Mouse (Mus musculus) hindbrain, embryonic 14.5 days (tissue): ENCODE data around the gene Negr1. TPM values are rescaled to one million over a fixed set of nuclear protein-coding genes. Genes with fewer than 3 reads are reported as not detected.

Source experiments
- ATAC-seq: fragments of 200-750 bp; cut with Nextera tagmentation; 2 replicates; pipeline ENCODE4 v1.8.0; 2017; ENCODE audit warnings: moderate number of reproducible peaks, mild to moderate bottlenecking, moderate TSS enrichment, moderate library complexity; ENCODE audit not compliant: low FRiP score
- DNase-seq: peaks from one replicate; pipeline ENCODE4 v3.0.0-alpha.2; 2015; ENCODE audit warnings: low spot score
- H3K27ac ChIP-seq: fragments of 300-500 bp; sonication (generic); 2 replicates; pipeline ENCODE4 v1.5.1; 2014; ENCODE audit warnings: mild to moderate bottlenecking, moderate library complexity
- H3K27me3 ChIP-seq: fragments of 300-500 bp; sonication (generic); 2 replicates; pipeline ENCODE4 v1.6.1; 2014; ENCODE audit warnings: mild to moderate bottlenecking, low read length, mixed read lengths; ENCODE audit not compliant: control insufficient read depth, insufficient read depth
- H3K36me3 ChIP-seq: fragments of 300-500 bp; sonication (generic); replicated peaks from 2 replicates; pipeline ENCODE4 v1.6.1; 2014; ENCODE audit not compliant: control insufficient read depth, insufficient read depth
- H3K4me1 ChIP-seq: fragments of 300-500 bp; sonication (generic); replicated peaks from 2 replicates; pipeline ENCODE4 v1.6.1; 2014; ENCODE audit warnings: antibody characterized with exemption, low read length, mixed read lengths; ENCODE audit not compliant: control insufficient read depth, insufficient read depth
- H3K4me2 ChIP-seq: fragments of 300-500 bp; sonication (generic); replicated peaks from 2 replicates; pipeline ENCODE4 v1.6.1; 2014; ENCODE audit warnings: mild to moderate bottlenecking, moderate library complexity
- H3K4me3 ChIP-seq: fragments of 300-500 bp; sonication (generic); replicated peaks from 2 replicates; pipeline ENCODE4 v1.5.1; 2014; ENCODE audit warnings: mild to moderate bottlenecking, low read length
- H3K9ac ChIP-seq: fragments of 300-500 bp; sonication (generic); 2 replicates; pipeline ENCODE4 v1.6.1; 2014
- H3K9me3 ChIP-seq: fragments of 300-500 bp; sonication (generic); 2 replicates; pipeline ENCODE4 v1.6.1; 2016; ENCODE audit warnings: low read length; ENCODE audit not compliant: control insufficient read depth
- WGBS: fragments of 180-500 bp; shearing (Covaris S2); extraction: QIAGEN DNeasy Blood & Tissue Kit; methylation state at CpG from one replicate; pipeline ENCODE4 v1.1.7; 2014; 5-methylcytosine and 5-hydroxymethylcytosine counted together
- polyA plus RNA-seq: library from polyadenylated mRNA; unstranded; fragments of >200 nt; fragmentation: Nextera tagmentation; extraction: Ambion mirVana; gene quantifications from 2 replicates; pipeline ENCODE4 v1.2.1, GENCODE M21; 2014

Negr1 gene
- polyA plus RNA-seq, 1 experiment from 2014 or later = 46.2 TPM

GRCm38 (mm10) chr3:156809836-156810235 lies 248.2 kb downstream of the Negr1 start:
- no peak overlapping the region for H3K27ac ChIP-seq
- no peaks in the 10 kb centered on the region for H3K9me3 ChIP-seq
- no peaks in the 10 kb centered on the region for H3K36me3 ChIP-seq
- H3K9ac ChIP-seq = no peak overlapping the region
- WGBS = 88% methylated on average over 3 of the region's 3 CpGs
- H3K27me3 ChIP-seq = no peaks in the 10 kb centered on the region
- no peaks in the 10 kb centered on the region for H3K4me1 ChIP-seq
- ATAC-seq (no peak), DNase-seq (no peak)
- H3K4me2 ChIP-seq = no peak overlapping the region
- no peak overlapping the region for H3K4me3 ChIP-seq

DNA sequence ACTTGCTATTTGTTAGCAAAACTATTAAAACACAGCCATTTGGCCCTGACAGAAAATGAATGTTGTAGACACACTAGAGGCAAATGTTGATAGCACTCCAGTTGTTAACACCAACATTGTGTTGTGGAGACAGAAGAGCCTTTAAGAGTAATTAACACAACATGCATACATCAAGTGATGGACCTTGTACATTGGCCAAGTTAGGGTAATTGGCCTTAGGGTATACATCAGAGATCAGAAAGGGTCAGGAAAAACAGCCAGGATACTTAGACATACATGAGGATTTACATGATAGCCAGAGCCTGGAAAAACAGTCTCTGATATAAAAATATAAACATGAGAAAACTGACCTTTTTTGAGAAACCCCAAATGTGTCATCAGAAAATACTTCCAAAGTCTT lies 255.3 kb downstream of the Negr1 start:
- no peaks in the 10 kb centered on the region for H3K9me3 ChIP-seq
- no peak overlapping the region for H3K27ac ChIP-seq
- ATAC-seq (no peak), DNase-seq (no peak)
- no peak overlapping the region for H3K9ac ChIP-seq
- H3K4me2 ChIP-seq = no peak overlapping the region
- H3K4me3 ChIP-seq = no peak overlapping the region
- H3K27me3 ChIP-seq = no peaks in the 10 kb centered on the region
- H3K4me1 ChIP-seq = no peaks in the 10 kb centered on the region
- no peaks in the 10 kb centered on the region for H3K36me3 ChIP-seq

DNA sequence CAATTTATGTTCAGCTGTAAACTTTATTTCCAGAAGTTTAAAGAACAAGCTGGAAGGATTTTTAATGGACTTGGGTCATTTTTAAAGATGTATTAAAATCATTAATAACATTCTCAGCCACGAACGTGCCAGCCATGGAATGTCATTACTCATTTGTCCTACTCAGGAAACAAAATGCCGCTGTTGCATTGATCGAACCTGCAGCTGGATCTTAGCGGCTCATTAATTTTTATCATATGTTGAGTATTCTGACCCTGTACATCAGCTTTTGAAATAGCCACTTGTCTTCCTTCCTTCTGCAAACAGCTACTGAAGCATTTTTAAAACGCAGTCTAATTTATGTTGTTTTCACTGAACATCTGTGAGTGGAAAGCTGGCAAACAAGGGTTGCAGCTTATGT lies 255.9 kb downstream of the Negr1 start:
- no peak overlapping the region for H3K4me2 ChIP-seq
- no peak overlapping the region for H3K4me3 ChIP-seq
- no peak overlapping the region for H3K9ac ChIP-seq
- DNase-seq (no peak), ATAC-seq (no peak)
- 59% methylated on average over 6 of the region's 6 CpGs for WGBS
- no peaks in the 10 kb centered on the region for H3K36me3 ChIP-seq
- no peaks in the 10 kb centered on the region for H3K4me1 ChIP-seq
- H3K9me3 ChIP-seq = no peaks in the 10 kb centered on the region
- H3K27me3 ChIP-seq = no peaks in the 10 kb centered on the region
- H3K27ac ChIP-seq = no peak overlapping the region

DNA sequence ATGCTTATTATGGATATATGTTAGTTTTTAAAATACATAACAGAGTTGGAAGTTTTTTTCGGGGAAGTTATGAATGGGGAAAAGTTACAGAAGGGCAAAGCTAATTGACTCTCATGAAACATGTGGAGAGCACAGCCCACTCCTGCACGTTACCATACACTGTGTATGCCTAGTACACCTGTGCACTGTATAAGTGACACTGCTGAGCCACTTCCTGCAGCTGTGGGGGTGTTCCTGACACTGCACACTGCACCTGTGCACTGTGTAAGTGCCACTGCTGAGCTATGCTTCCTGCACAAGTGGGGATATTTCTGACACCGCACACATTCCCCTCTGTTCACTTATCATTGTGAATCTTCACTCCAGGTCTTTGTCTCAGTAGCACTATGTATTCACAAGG lies 261.4 kb downstream of the Negr1 start:
- DNase-seq = no peak
- Histone ChIP-seq H3K4me3 (no peak overlapping the region), H3K36me3 (no peaks in the 10 kb centered on the region), H3K9ac (no peak overlapping the region), H3K4me1 (no peaks in the 10 kb centered on the region), H3K4me2 (no peak overlapping the region), H3K9me3 (no peaks in the 10 kb centered on the region), H3K27me3 (no peaks in the 10 kb centered on the region), H3K27ac (no peak overlapping the region)
- no peak for ATAC-seq
- WGBS = 86% methylated on average over 3 of the region's 3 CpGs

GRCm38 (mm10) chr3:156833920-156834319 lies 272.3 kb downstream of the Negr1 start:
- Histone ChIP-seq H3K4me3 (no peak overlapping the region), H3K4me1 (no peaks in the 10 kb centered on the region; the same call in 1 of the 2 replicates), H3K4me2 (no peak overlapping the region), H3K27ac (no peak overlapping the region), H3K9me3 (no peaks in the 10 kb centered on the region), H3K36me3 (no peaks in the 10 kb centered on the region), H3K27me3 (no peaks in the 10 kb centered on the region), H3K9ac (no peak overlapping the region)
- no peak for DNase-seq
- 40% methylated on average over 3 of the region's 3 CpGs for WGBS
- no peak; the same call in 1 of the 2 replicates for ATAC-seq

DNA sequence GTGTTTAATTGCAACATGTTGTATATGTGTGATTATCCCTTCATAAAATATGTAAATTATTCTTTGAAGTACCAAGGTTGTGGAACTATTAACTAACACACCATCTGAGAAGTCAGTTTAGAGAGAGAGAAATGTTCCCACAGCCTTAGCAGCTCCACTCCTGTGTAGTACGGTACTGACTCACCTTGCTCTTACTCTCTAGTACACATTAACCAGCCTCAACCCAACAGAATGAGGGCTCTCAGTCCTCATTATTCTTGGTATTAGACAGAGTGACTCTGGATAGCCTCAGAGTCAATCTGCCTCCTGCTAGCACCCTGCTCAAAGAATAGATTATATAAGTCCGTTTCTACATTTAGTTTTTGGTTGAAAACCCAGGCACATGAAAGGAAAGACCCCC lies 277.0 kb downstream of the Negr1 start:
- Histone ChIP-seq H3K4me2 (no peak overlapping the region), H3K4me3 (no peak overlapping the region), H3K27ac (no peak overlapping the region), H3K9ac (no peak overlapping the region), H3K4me1 (no peaks in the 10 kb centered on the region; the same call in 1 of the 2 replicates), H3K27me3 (no peaks in the 10 kb centered on the region), H3K9me3 (no peaks in the 10 kb centered on the region), H3K36me3 (no peaks in the 10 kb centered on the region)
- ATAC-seq = no peak
- no peak for DNase-seq
- WGBS = 79% methylated on average over 2 of the region's 2 CpGs

- Histone ChIP-seq H3K4me3 (no peak overlapping the region), H3K27ac (no peak overlapping the region), H3K4me2 (no peak overlapping the region), H3K27me3 (no peaks in the 10 kb centered on the region), H3K36me3 (no peaks in the 10 kb centered on the region), H3K9ac (no peak overlapping the region), H3K4me1 (no peaks in the 10 kb centered on the region), H3K9me3 (no peaks in the 10 kb centered on the region)
- DNase-seq (no peak), ATAC-seq (no peak)
- 89% methylated on average over 2 of the region's 2 CpGs for WGBS
Observed at GRCm38 (mm10) chr3:156848385-156848784, 286.8 kb downstream of the Negr1 start.

DNA sequence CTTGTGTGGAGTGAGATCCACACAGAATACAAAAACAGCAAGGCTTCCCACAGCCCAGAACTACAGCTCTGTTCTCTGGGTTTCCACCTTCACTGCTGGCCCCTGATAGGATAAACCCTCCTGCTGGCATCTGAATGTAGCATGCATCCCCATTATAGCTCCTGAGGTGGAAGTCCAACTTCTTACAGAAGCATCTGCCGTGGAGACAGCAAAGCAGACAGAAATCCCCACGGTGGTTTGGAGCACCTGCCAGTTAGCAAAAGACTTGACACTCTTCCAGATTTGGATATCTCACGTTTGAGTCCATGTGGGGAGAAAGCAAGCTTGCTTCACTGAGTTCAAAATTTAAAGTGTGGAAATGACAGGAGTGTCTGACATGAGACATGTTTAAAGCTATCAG lies 290.3 kb downstream of the Negr1 start:
- Histone ChIP-seq H3K4me1 (no peaks in the 10 kb centered on the region), H3K27me3 (no peaks in the 10 kb centered on the region), H3K36me3 (no peaks in the 10 kb centered on the region), H3K9ac (no peak overlapping the region), H3K9me3 (no peaks in the 10 kb centered on the region), H3K4me2 (no peak overlapping the region), H3K27ac (no peak overlapping the region), H3K4me3 (no peak overlapping the region)
- DNase-seq = no peak
- ATAC-seq = no peak
- whole genome bisulfite sequencing = 56% methylated on average over 3 of the region's 3 CpGs

GRCm38 (mm10) chr3:156870239-156870921 lies 308.8 kb downstream of the Negr1 start:
- H3K27ac ChIP-seq = peak overlapping the region; percentile 7; the same call in 1 of the 2 replicates
- no peak overlapping the region for H3K9ac ChIP-seq
- WGBS = 50% methylated on average over 3 of the region's 3 CpGs
- DNase-seq = no peak
- H3K4me3 ChIP-seq = no peak overlapping the region
- peaks cover 19% of the 10 kb centered on the region for H3K4me1 ChIP-seq
- H3K27me3 ChIP-seq = no peaks in the 10 kb centered on the region
- H3K9me3 ChIP-seq = no peaks in the 10 kb centered on the region
- H3K36me3 ChIP-seq = no peaks in the 10 kb centered on the region
- H3K4me2 ChIP-seq = no peak overlapping the region
- no peak for ATAC-seq

GRCm38 (mm10) chr3:156870922-156871257 lies 309.3 kb downstream of the Negr1 start:
- 10% methylated on average over 2 of the region's 2 CpGs for WGBS
- Histone ChIP-seq H3K27me3 (no peaks in the 10 kb centered on the region), H3K27ac (peak overlapping the region; percentile 51; the same call in 1 of the 2 replicates), H3K9me3 (no peaks in the 10 kb centered on the region), H3K36me3 (no peaks in the 10 kb centered on the region), H3K4me3 (no peak overlapping the region), H3K4me2 (no peak overlapping the region), H3K9ac (no peak overlapping the region), H3K4me1 (peaks cover 19% of the 10 kb centered on the region)
- ATAC-seq = peak; percentile 43; the same call in 1 of the 2 replicates
- DNase-seq = no peak
